Mouse (Mus musculus) MEL (cell line): ENCODE measurements around the gene Mcrip1.

Source experiments
- CHD2 ChIP-seq: IDR thresholded peaks from 2 replicates; pipeline ENCODE4 v1.6.1; 2011; ENCODE audit warnings: low read length, improper control_type of control experiment
- CTCF ChIP-seq, 3 experiments: IDR thresholded peaks in 2 of 3; conservative IDR thresholded peaks in 1 of 3; 2 replicates each; pipeline ENCODE4 v1.5.1; 2011 to 2012; ENCODE audit warnings: low read length in 3 of 3, low read depth in 2 of 3, mild to moderate bottlenecking in 2 of 3, improper control_type of control experiment in 1 of 3, inconsistent platforms in 1 of 3, mixed read lengths in 1 of 3, moderate library complexity in 1 of 3; ENCODE audit not compliant: control insufficient read depth in 1 of 3, insufficient read depth in 1 of 3, poor library complexity in 1 of 3, severe bottlenecking in 1 of 3
- E2F4 ChIP-seq: IDR thresholded peaks from 2 replicates; pipeline ENCODE4 v1.6.1; 2011; ENCODE audit warnings: low read depth, low read length, improper control_type of control experiment, borderline replicate concordance
- ELF1 ChIP-seq: IDR thresholded peaks from 2 replicates; pipeline ENCODE4 v1.6.1; 2014; ENCODE audit warnings: low read depth, mild to moderate bottlenecking, inconsistent platforms, low read length, improper control_type of control experiment, moderate library complexity
- EP300 ChIP-seq, 2 experiments: IDR thresholded peaks; 2 replicates each; pipeline ENCODE4 v1.6.1; 2011; ENCODE audit warnings: improper control_type of control experiment in 2 of 2, low read length in 2 of 2, low read depth in 1 of 2, mild to moderate bottlenecking in 1 of 2
- GATA1 ChIP-seq: IDR thresholded peaks from 2 replicates; pipeline ENCODE4 v1.6.1; 2011; ENCODE audit warnings: low read depth, low read length, improper control_type of control experiment
- MAX ChIP-seq: IDR thresholded peaks from 2 replicates; pipeline ENCODE4 v1.6.1; 2011; ENCODE audit warnings: low read length, improper control_type of control experiment
- MYC ChIP-seq: IDR thresholded peaks from 2 replicates; pipeline ENCODE4 v1.6.1; 2011; ENCODE audit warnings: low read depth, mild to moderate bottlenecking, low read length, improper control_type of control experiment, moderate library complexity
- POLR2A ChIP-seq, 2 experiments: IDR thresholded peaks; 2 replicates each; pipeline ENCODE4 v1.6.1; 2011 to 2012; ENCODE audit warnings: low read length in 2 of 2, mild to moderate bottlenecking in 2 of 2, control low read depth in 1 of 2, improper control_type of control experiment in 1 of 2, low read depth in 1 of 2, moderate library complexity in 1 of 2; ENCODE audit not compliant: control insufficient read depth in 1 of 2, insufficient read depth in 1 of 2, poor library complexity in 1 of 2
- POLR2AphosphoS5 ChIP-seq: IDR thresholded peaks from 2 replicates; pipeline ENCODE4 v1.6.1; 2012; ENCODE audit warnings: low read depth, borderline replicate concordance, mild to moderate bottlenecking, inconsistent platforms, low read length, moderate library complexity, mixed read lengths
- RAD21 ChIP-seq: IDR thresholded peaks from 2 replicates; pipeline ENCODE4 v1.6.1; 2011; ENCODE audit warnings: mild to moderate bottlenecking, low read depth, low read length, improper control_type of control experiment
- TCF12 ChIP-seq: IDR thresholded peaks from 2 replicates; pipeline ENCODE4 v1.6.1; 2014; ENCODE audit warnings: low read depth, mild to moderate bottlenecking, inconsistent platforms, low read length, improper control_type of control experiment, moderate library complexity
- ZC3H11A ChIP-seq: IDR thresholded peaks from 2 replicates; pipeline ENCODE4 v1.6.1; 2012; ENCODE audit warnings: low read depth, mild to moderate bottlenecking, inconsistent platforms, low read length, improper control_type of control experiment

GRCm38 (mm10) chr11:120498226-120498625 is 51.3 kb downstream of the Mcrip1 start:
- TF ChIP-seq ZC3H11A (no peak), E2F4 (no peak), MYC (no peak), GATA1 (no peak), POLR2A (IDR thresholded peaks at IDR 0.05; ENCODE audit: control insufficient read depth in 1 of 2, insufficient read depth in 1 of 2, low read depth in 1 of 2, low read length in 2 of 2, poor library complexity in 1 of 2) (no peak), CTCF (IDR thresholded peaks at IDR 0.05 in 2 of 3, conservative IDR thresholded peaks at IDR 0.05 in 1 of 3; ENCODE audit: control insufficient read depth in 1 of 3, insufficient read depth in 1 of 3, low read depth in 2 of 3, low read length in 3 of 3, poor library complexity in 1 of 3, severe bottlenecking in 1 of 3) (no peak), CHD2 (no peak), ELF1 (no peak), TCF12 (no peak), RAD21 (no peak), EP300 (IDR thresholded peaks at IDR 0.05; ENCODE audit: low read depth in 1 of 2, low read length in 2 of 2) (no peak), POLR2AphosphoS5 (no peak), MAX (no peak)
